Mouse (Mus musculus) embryonic fibroblast, embryonic 13.5 days (primary cell): ENCODE measurements around the gene Sectm1b.

ENCODE experiments used
- CTCF ChIP-seq: IDR thresholded peaks from 2 replicates; pipeline ENCODE4 v1.5.1; 2011; ENCODE audit warnings: mild to moderate bottlenecking, control low read depth, low read length, moderate library complexity, borderline replicate concordance; ENCODE audit not compliant: insufficient read depth
- POLR2A ChIP-seq: IDR thresholded peaks from 2 replicates; pipeline ENCODE4 v1.6.1; 2011; ENCODE audit warnings: low read depth, mild to moderate bottlenecking, control low read depth, low read length, moderate library complexity

DNA sequence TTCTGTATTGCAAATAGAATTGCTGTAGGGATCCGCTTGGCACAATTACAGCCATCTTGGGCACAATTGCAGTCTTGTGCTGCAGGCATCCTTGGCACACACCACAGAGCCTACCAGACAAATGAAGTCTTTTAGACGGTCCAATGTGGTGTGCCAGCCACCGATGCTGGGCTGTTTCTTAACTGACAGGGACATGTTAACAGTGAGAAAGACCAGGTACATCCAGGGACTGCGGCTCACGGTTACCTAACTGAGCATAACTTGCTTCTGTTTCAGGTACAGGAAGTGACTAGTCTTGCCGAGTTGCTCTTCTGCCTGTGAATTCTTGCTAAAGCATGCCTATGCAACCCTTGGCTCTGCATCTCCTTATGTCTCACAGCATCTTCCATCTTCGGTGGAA, 49.7 kb downstream of the Sectm1b start:
- TF ChIP-seq CTCF, result no peak
- TF ChIP-seq POLR2A, result no peak
